Mouse (Mus musculus) limb, embryonic 14.5 days (tissue): Measurements from ENCODE around the gene Gpr61. TPM values are rescaled to one million over a fixed set of nuclear protein-coding genes. Genes with fewer than 3 reads are reported as not detected.

Experiments used
- ATAC-seq: fragments of 200-750 bp; cut with Nextera tagmentation; 2 replicates; pipeline ENCODE4 v1.8.0; 2017; ENCODE audit warnings: low read depth, moderate number of reproducible peaks, moderate TSS enrichment; ENCODE audit not compliant: low FRiP score
- DNase-seq: peaks from one replicate; pipeline ENCODE4 v3.0.0-alpha.2; 2015; ENCODE audit warnings: low spot score
- H3K27ac ChIP-seq: fragments of 300-500 bp; sonication (generic); replicated peaks from 2 replicates; pipeline ENCODE4 v1.5.1; 2014; ENCODE audit warnings: low read depth, mild to moderate bottlenecking, low read length, moderate library complexity, mixed read lengths
- H3K27me3 ChIP-seq: fragments of 300-500 bp; sonication (generic); 2 replicates; pipeline ENCODE4 v1.6.1; 2014; ENCODE audit warnings: low read length, mixed read lengths; ENCODE audit not compliant: control insufficient read depth, insufficient read depth
- H3K36me3 ChIP-seq: fragments of 300-500 bp; sonication (generic); 2 replicates; pipeline ENCODE4 v1.6.1; 2014; ENCODE audit warnings: mild to moderate bottlenecking, low read length, moderate library complexity, mixed read lengths; ENCODE audit not compliant: control insufficient read depth, insufficient read depth
- H3K4me1 ChIP-seq: fragments of 300-500 bp; sonication (generic); 2 replicates; pipeline ENCODE4 v1.6.1; 2014; ENCODE audit warnings: antibody characterized with exemption, low read length, mixed read lengths; ENCODE audit not compliant: control insufficient read depth, insufficient read depth
- H3K4me2 ChIP-seq: fragments of 300-500 bp; sonication (generic); replicated peaks from 2 replicates; pipeline ENCODE4 v1.6.1; 2014; ENCODE audit warnings: low read depth, mild to moderate bottlenecking, low read length, moderate library complexity; ENCODE audit not compliant: severe bottlenecking
- H3K4me3 ChIP-seq: fragments of 300-500 bp; sonication (generic); replicated peaks from 2 replicates; pipeline ENCODE4 v1.5.1; 2014; ENCODE audit warnings: low read length
- H3K9ac ChIP-seq: fragments of 300-500 bp; sonication (generic); 2 replicates; pipeline ENCODE4 v1.6.1; 2014; ENCODE audit warnings: mild to moderate bottlenecking, low read depth, low read length, moderate library complexity; ENCODE audit not compliant: severe bottlenecking
- H3K9me3 ChIP-seq: fragments of 300-500 bp; sonication (generic); 2 replicates; pipeline ENCODE4 v1.6.1; 2016; ENCODE audit warnings: low read length; ENCODE audit not compliant: control insufficient read depth
- POLR2A ChIP-seq: fragments of 200-500 bp; IDR thresholded peaks from 2 replicates; pipeline ENCODE4 v1.8.0; 2012; ENCODE audit warnings: inconsistent platforms, mild to moderate bottlenecking, moderate library complexity, borderline replicate concordance; ENCODE audit not compliant: insufficient read depth, insufficient read length; ENCODE audit errors: extremely low read depth
- WGBS: fragments of 180-500 bp; shearing (Covaris S2); extraction: QIAGEN DNeasy Blood & Tissue Kit; methylation state at CpG from one replicate; pipeline ENCODE4 v1.1.7; 2014; 5-methylcytosine and 5-hydroxymethylcytosine counted together
- polyA plus RNA-seq, 2 experiments: library from polyadenylated mRNA; depleted of rRNA in 1 of 2; stranded (reverse) in 1 of 2; unstranded in 1 of 2; fragments of >200 nt; fragmentation: Nextera tagmentation in 1 of 2; extraction: Ambion mirVana in 1 of 2; gene quantifications; 2 replicates each; pipeline versions ENCODE4 v1.2.1 to v1.2.3; 2012 to 2014

Gene Gpr61
- polyA plus RNA-seq, 2 experiments: 0.10 to 0.26 TPM

DNA sequence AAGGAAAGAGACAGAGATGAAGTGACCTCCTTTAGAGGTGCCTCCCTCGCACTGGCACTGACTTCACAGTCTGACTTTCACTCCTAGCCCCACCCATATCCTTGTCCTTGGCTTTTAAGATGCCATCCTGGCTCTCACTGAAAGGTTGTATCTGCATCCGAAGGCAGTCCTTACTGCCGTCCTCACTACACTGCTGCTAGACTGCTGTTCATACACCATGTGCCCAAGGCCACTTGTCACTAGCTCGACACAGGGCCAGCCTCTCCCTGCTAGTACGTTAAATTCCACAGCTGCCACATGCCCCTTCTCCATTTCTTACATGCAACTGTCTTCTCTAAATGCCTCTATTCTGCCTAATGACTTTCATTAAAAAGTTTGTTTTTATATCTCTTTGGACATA is 43.4 kb downstream of the Gpr61 start:
- DNase-seq (no peak), ATAC-seq (no peak)
- WGBS: 88% methylated on average over 5 of the region's 5 CpGs
- H3K4me1 ChIP-seq: no peaks in the 10 kb centered on the region
- no peak overlapping the region for H3K9ac ChIP-seq
- H3K4me3 ChIP-seq: no peak overlapping the region
- no peak overlapping the region for H3K27ac ChIP-seq
- H3K36me3 ChIP-seq: peaks cover 80% of the 10 kb centered on the region
- no peak for TF ChIP-seq POLR2A
- no peaks in the 10 kb centered on the region for H3K9me3 ChIP-seq
- no peaks in the 10 kb centered on the region for H3K27me3 ChIP-seq
- no peak overlapping the region for H3K4me2 ChIP-seq

DNA sequence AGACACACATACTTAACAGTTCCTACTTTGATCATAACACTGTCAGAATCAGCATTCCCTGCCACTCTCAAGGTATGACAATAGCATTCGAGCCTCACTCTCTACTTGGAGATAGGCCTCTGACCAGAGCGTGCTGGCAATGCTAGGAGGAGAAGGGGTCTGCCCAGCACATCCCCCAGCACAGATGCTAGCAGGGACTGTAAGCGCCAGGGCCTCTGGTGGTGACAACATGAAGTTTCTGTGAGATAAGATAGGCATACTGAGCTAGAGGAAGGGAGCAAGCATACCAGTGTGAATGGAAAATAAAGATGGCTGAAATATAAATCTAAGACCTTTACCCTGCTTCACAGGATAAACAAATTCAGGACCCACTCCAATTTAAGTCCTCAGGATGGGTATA is 49.4 kb downstream of the Gpr61 start:
- DNase-seq (no peak), ATAC-seq (no peak)
- Histone ChIP-seq H3K4me2 (no peak overlapping the region), H3K36me3 (peaks cover 49% of the 10 kb centered on the region), H3K27me3 (no peaks in the 10 kb centered on the region), H3K4me3 (no peak overlapping the region), H3K9ac (no peak overlapping the region), H3K4me1 (no peaks in the 10 kb centered on the region), H3K27ac (no peak overlapping the region), H3K9me3 (no peaks in the 10 kb centered on the region)
- TF ChIP-seq POLR2A: no peak
- 92% methylated on average over 3 of the region's 3 CpGs for WGBS

DNA sequence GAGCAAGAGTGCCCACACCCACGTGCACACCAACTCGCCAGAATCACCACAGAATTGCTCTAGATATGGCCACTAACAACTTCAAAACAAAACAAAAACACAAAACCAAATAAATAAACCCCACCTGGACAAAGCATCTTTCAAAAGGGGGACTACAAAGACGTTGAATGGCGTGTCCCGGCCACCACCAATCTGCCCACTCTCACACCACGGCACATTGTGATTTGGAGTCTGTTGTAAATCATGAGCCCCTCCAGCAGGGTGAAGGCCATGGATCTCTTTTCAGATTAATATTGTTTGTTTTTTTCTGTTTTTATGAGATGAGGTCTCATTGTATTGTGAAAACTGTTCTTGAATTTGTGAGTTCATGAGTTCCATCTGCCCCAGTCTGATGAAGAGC is 52.6 kb downstream of the Gpr61 start:
- DNase-seq (no peak), ATAC-seq (no peak)
- no peak overlapping the region for H3K4me2 ChIP-seq
- H3K36me3 ChIP-seq: peaks cover 21% of the 10 kb centered on the region; the same call in 1 of the 2 replicates
- no peaks in the 10 kb centered on the region for H3K27me3 ChIP-seq
- TF ChIP-seq POLR2A: no peak
- no peak overlapping the region for H3K9ac ChIP-seq
- H3K4me1 ChIP-seq: no peaks in the 10 kb centered on the region
- WGBS: 91% methylated on average over 6 of the region's 6 CpGs
- no peak overlapping the region for H3K27ac ChIP-seq
- no peaks in the 10 kb centered on the region for H3K9me3 ChIP-seq
- H3K4me3 ChIP-seq: no peak overlapping the region

DNA sequence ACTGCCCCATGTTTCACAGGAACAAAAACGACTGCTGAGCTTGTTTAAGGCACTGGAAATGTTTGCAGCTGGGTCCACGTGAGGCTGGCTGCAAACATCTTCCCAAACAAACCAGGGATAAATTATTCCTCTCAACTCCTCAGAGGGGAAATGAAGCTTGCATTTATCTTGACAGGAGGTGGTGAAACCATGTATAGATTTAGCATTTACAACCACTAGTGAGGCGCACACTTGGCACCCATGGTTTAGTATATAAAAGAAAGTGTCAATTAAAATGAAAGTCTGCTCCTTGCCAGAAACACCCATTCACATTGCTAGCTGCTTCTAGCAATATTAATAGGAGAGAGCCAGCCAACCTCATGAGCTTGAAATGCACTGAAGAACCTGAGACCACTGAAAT is 53.1 kb downstream of the Gpr61 start:
- no peak overlapping the region for H3K4me3 ChIP-seq
- H3K27me3 ChIP-seq: no peaks in the 10 kb centered on the region
- H3K4me2 ChIP-seq: no peak overlapping the region
- H3K9ac ChIP-seq: no peak overlapping the region
- WGBS: 52% methylated on average over 3 of the region's 3 CpGs
- no peak for TF ChIP-seq POLR2A
- H3K36me3 ChIP-seq: peaks cover 16% of the 10 kb centered on the region; the same call in 1 of the 2 replicates
- ATAC-seq: no peak
- no peak overlapping the region for H3K27ac ChIP-seq
- no peaks in the 10 kb centered on the region for H3K4me1 ChIP-seq
- no peaks in the 10 kb centered on the region for H3K9me3 ChIP-seq
- DNase-seq: no peak

Other genes with a start within 250 kb of the Gpr61 start
- gene Gstm7, start 223.1 kb downstream of the Gpr61 start, polyA plus RNA-seq (2012; rRNA removed): 17.5 and 19.2 TPM in 2 replicates
- 19.8 and 25.7 TPM in 2 replicates for gene Gstm7, start 223.1 kb downstream of the Gpr61 start, polyA plus RNA-seq (2014; fragmentation: Nextera tagmentation; extraction: Ambion mirVana)
- 7.3 and 7.6 TPM in 2 replicates for gene Gstm6, start 211.1 kb downstream of the Gpr61 start, polyA plus RNA-seq (2012; rRNA removed)
- gene Gstm6, start 211.1 kb downstream of the Gpr61 start, polyA plus RNA-seq (2014; fragmentation: Nextera tagmentation; extraction: Ambion mirVana): 9.5 and 13.0 TPM in 2 replicates
- gene Gstm3, start 185.6 kb downstream of the Gpr61 start, polyA plus RNA-seq (2012; rRNA removed): not detected in 2 replicates
- gene Gstm3, start 185.6 kb downstream of the Gpr61 start, polyA plus RNA-seq (2014; fragmentation: Nextera tagmentation; extraction: Ambion mirVana): not detected in 2 replicates
- 44.0 and 51.0 TPM in 2 replicates for gene Gstm2, start 168.4 kb downstream of the Gpr61 start, polyA plus RNA-seq (2012; rRNA removed)
- gene Gstm2, start 168.4 kb downstream of the Gpr61 start, polyA plus RNA-seq (2014; fragmentation: Nextera tagmentation; extraction: Ambion mirVana): 56.7 and 61.0 TPM in 2 replicates
- 31.6 and 43.9 TPM in 2 replicates for gene Gstm1, start 136.9 kb downstream of the Gpr61 start, polyA plus RNA-seq (2012; rRNA removed)
- gene Gstm1, start 136.9 kb downstream of the Gpr61 start, polyA plus RNA-seq (2014; fragmentation: Nextera tagmentation; extraction: Ambion mirVana): 56.0 and 59.3 TPM in 2 replicates
- gene Gstm4, start 110.0 kb downstream of the Gpr61 start, polyA plus RNA-seq (2012; rRNA removed): 14.4 and 14.5 TPM in 2 replicates
- 14.4 and 16.2 TPM in 2 replicates for gene Gstm4, start 110.0 kb downstream of the Gpr61 start, polyA plus RNA-seq (2014; fragmentation: Nextera tagmentation; extraction: Ambion mirVana)
- 116 and 161 TPM in 2 replicates for gene Ampd2, start 68.2 kb downstream of the Gpr61 start, polyA plus RNA-seq (2012; rRNA removed)
- 35.8 and 38.7 TPM in 2 replicates for gene Ampd2, start 68.2 kb downstream of the Gpr61 start, polyA plus RNA-seq (2014; fragmentation: Nextera tagmentation; extraction: Ambion mirVana)
- 0.70 and 0.88 TPM in 2 replicates for gene Gnat2, start 62.1 kb downstream of the Gpr61 start, polyA plus RNA-seq (2012; rRNA removed)
- gene Gnat2, start 62.1 kb downstream of the Gpr61 start, polyA plus RNA-seq (2014; fragmentation: Nextera tagmentation; extraction: Ambion mirVana): 0.70 and 0.91 TPM in 2 replicates
- gene Gnai3, start 8.7 kb downstream of the Gpr61 start, polyA plus RNA-seq (2012; rRNA removed): 81.8 and 89.8 TPM in 2 replicates
- 165 and 166 TPM in 2 replicates for gene Gnai3, start 8.7 kb downstream of the Gpr61 start, polyA plus RNA-seq (2014; fragmentation: Nextera tagmentation; extraction: Ambion mirVana)
- 11.3 and 14.8 TPM in 2 replicates for gene Amigo1, start 31.5 kb upstream of the Gpr61 start, polyA plus RNA-seq (2012; rRNA removed)
- gene Amigo1, start 31.5 kb upstream of the Gpr61 start, polyA plus RNA-seq (2014; fragmentation: Nextera tagmentation; extraction: Ambion mirVana): 5.4 and 5.7 TPM in 2 replicates
- 3.8 and 5.0 TPM in 2 replicates for gene Cyb561d1, start 46.3 kb upstream of the Gpr61 start, polyA plus RNA-seq (2012; rRNA removed)
- 1.7 and 2.0 TPM in 2 replicates for gene Cyb561d1, start 46.3 kb upstream of the Gpr61 start, polyA plus RNA-seq (2014; fragmentation: Nextera tagmentation; extraction: Ambion mirVana)
- 37.0 and 45.2 TPM in 2 replicates for gene Atxn7l2, start 56.1 kb upstream of the Gpr61 start, polyA plus RNA-seq (2012; rRNA removed)
- 22.9 and 23.7 TPM in 2 replicates for gene Atxn7l2, start 56.1 kb upstream of the Gpr61 start, polyA plus RNA-seq (2014; fragmentation: Nextera tagmentation; extraction: Ambion mirVana)
- gene Sypl2, start 71.8 kb upstream of the Gpr61 start, polyA plus RNA-seq (2012; rRNA removed): 3.7 and 4.0 TPM in 2 replicates
- 2.1 and 2.7 TPM in 2 replicates for gene Sypl2, start 71.8 kb upstream of the Gpr61 start, polyA plus RNA-seq (2014; fragmentation: Nextera tagmentation; extraction: Ambion mirVana)
- gene Psma5, start 102.0 kb upstream of the Gpr61 start, polyA plus RNA-seq (2012; rRNA removed): 148 and 177 TPM in 2 replicates
- 301 and 312 TPM in 2 replicates for gene Psma5, start 102.0 kb upstream of the Gpr61 start, polyA plus RNA-seq (2014; fragmentation: Nextera tagmentation; extraction: Ambion mirVana)
- 30.4 and 35.6 TPM in 2 replicates for gene Sort1, start 129.2 kb upstream of the Gpr61 start, polyA plus RNA-seq (2012; rRNA removed)
- 17.9 and 19.1 TPM in 2 replicates for gene Sort1, start 129.2 kb upstream of the Gpr61 start, polyA plus RNA-seq (2014; fragmentation: Nextera tagmentation; extraction: Ambion mirVana)
- not detected in 2 replicates for gene Mybphl, start 210.0 kb upstream of the Gpr61 start, polyA plus RNA-seq (2012; rRNA removed)
- gene Mybphl, start 210.0 kb upstream of the Gpr61 start, polyA plus RNA-seq (2014; fragmentation: Nextera tagmentation; extraction: Ambion mirVana): not detected in 2 replicates
- 86.7 and 91.5 TPM in 2 replicates for gene Psrc1, start 229.0 kb upstream of the Gpr61 start, polyA plus RNA-seq (2012; rRNA removed)
- gene Psrc1, start 229.0 kb upstream of the Gpr61 start, polyA plus RNA-seq (2014; fragmentation: Nextera tagmentation; extraction: Ambion mirVana): 38.0 and 39.1 TPM in 2 replicates